In the genomic region with DNA sequence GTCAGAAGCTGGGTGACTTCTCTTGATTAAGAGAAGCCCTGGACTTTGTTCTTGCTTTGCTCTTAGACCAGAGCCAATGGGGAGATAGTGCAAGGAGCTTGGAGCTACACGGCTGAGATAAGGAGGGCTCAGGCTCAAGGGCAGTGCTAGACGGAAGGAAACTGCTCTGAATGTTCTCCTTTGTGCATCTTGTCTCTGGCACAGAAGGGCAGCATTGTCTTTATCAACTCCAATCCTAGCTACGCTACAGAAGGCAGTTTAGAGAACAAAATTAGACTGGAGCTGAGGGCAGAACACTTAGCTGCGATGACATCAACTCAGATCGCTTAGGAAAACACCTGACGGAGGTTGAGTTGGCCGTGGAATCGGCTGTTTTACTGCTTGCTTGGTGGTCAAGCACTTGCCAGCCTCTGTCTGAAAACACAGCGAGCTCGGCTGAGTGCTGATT, we compare ENCODE assay signal across 11 mouse cellular contexts. TPM values are rescaled to one million over a fixed set of nuclear protein-coding genes. Genes with fewer than 3 reads are reported as not detected.
DNase-seq lines count a peak whose midpoint lies in the region; ATAC-seq lines count a peak whose summit lies in the region.
"Had no signal": no experiment of that assay in that cellular context is flagged by ENCODE, and none has a peak within 500 bp of the region (broad histone marks: within the 10 kb centered on the region; RNA-seq: fewer than 3 reads in every experiment).

No protein-coding gene starts in this region.

- peak overlapping the region; percentile 44 for H3K27ac ChIP-seq in heart, embryonic 10.5 days
- no peak overlapping the region for H3K27ac ChIP-seq in liver, embryonic 12.5 days

- no peak overlapping the region for H3K9ac ChIP-seq in liver, embryonic 12.5 days

- no peaks in the 10 kb centered on the region for H3K9me3 ChIP-seq in heart, embryonic 10.5 days
- no peaks in the 10 kb centered on the region for H3K9me3 ChIP-seq in liver, embryonic 12.5 days (replicated peaks)

- H3K27me3 ChIP-seq in heart, embryonic 10.5 days (ENCODE audit: insufficient read depth, poor library complexity, severe bottlenecking), result no peaks in the 10 kb centered on the region
- H3K27me3 ChIP-seq in liver, embryonic 12.5 days (replicated peaks), result no peaks in the 10 kb centered on the region

- H3K36me3 ChIP-seq in heart, embryonic 10.5 days, result no peaks in the 10 kb centered on the region
- no peaks in the 10 kb centered on the region for H3K36me3 ChIP-seq in liver, embryonic 12.5 days

- H3K4me1 ChIP-seq in heart, embryonic 10.5 days, result peaks cover 33% of the 10 kb centered on the region
- peaks cover 40% of the 10 kb centered on the region for H3K4me1 ChIP-seq in liver, embryonic 12.5 days

- DNase-seq in heart, embryonic 10.5 days (ENCODE audit: low spot score), result peak; percentile 77
- no peak for DNase-seq in heart, adult 11 months
- peak; percentile 28 for DNase-seq in ovary, postnatal 36 days (ENCODE audit: low spot score)
- no peak for DNase-seq in ovary, postnatal 10 days (ENCODE audit: low spot score)
- peak; percentile 44 for DNase-seq in yolk sac, embryonic 10.5 days (ENCODE audit: low spot score)
- DNase-seq in layer of hippocampus, postnatal 36 days, result no peak
- no peak for DNase-seq in kidney, postnatal 10 days
- DNase-seq: adrenal gland, postnatal 10 days; lung, postnatal 4 days; thymus, adult 2 months had no signal

- WGBS in heart, embryonic 10.5 days, result 25% methylated on average over 10 of the region's 10 CpGs
- WGBS in liver, embryonic 12.5 days (ENCODE audit: insufficient replicate concordance), result 40% methylated on average over 10 of the region's 10 CpGs

- ATAC-seq in liver, embryonic 12.5 days, result peak; percentile 73

- H3K4me3 ChIP-seq in heart, embryonic 10.5 days, result peak overlapping the region; percentile 31
- H3K4me3 ChIP-seq in liver, embryonic 12.5 days, result no peak overlapping the region

- H3K4me2 ChIP-seq in liver, embryonic 12.5 days, result peak overlapping the region; percentile 82

RNA-seq across cellular contexts. Expression of a gene that starts 2.4 kb away (rescaled TPM):
- polyA plus RNA-seq in heart, embryonic 10.5 days (2016; fragmentation: Nextera tagmentation; extraction: Ambion mirVana), result 41.8 and 46.3 TPM in 2 replicates
- polyA plus RNA-seq in liver, embryonic 12.5 days (2016; fragmentation: Nextera tagmentation; extraction: Ambion mirVana), result 12.3 and 12.5 TPM in 2 replicates
- total RNA-seq in layer of hippocampus, postnatal 36 days (2021), result 100 to 1,000 TPM; 214 to 218 TPM

Comparison
In these comparisons a context has a peak if more than half of its experiments do, and no peak if none do; other contexts are left out.
1. DNase-seq: peak in heart, embryonic 10.5 days (single experiment), ovary, postnatal 36 days (single experiment) and yolk sac, embryonic 10.5 days (single experiment); none in heart, adult 11 months (single experiment), ovary, postnatal 10 days (single experiment), layer of hippocampus, postnatal 36 days (0 of 2) and kidney, postnatal 10 days (single experiment).